Mouse (Mus musculus): Measurements from ENCODE around the gene Alk. TPM values are rescaled to one million over a fixed set of nuclear protein-coding genes. Genes with fewer than 3 reads are reported as not detected.

Alk gene
- 0.05 and 0.07 TPM in 2 replicates for polyA plus RNA-seq (2015; fragmentation: Nextera tagmentation; extraction: Ambion mirVana)

GRCm38 (mm10) chr17:72604610-72604980 is at the start of gene Alk:
Alk (minus strand) TSS chr17:72604627.
- peak within 1 kb of the TSS; percentile 57 for H3K4me2 ChIP-seq (ENCODE audit: low read depth, low read length)
- no peak for TF ChIP-seq CTCF (IDR thresholded peaks at IDR 0.05; ENCODE audit: low read depth)
- no peak for TF ChIP-seq EP300 (IDR thresholded peaks at IDR 0.05; ENCODE audit: low read depth)
- ATAC-seq (peak; percentile 82), DNase-seq (peak; percentile 87)
- H3K4me3 ChIP-seq (ENCODE audit: low read depth, low read length), result peak within 1 kb of the TSS; percentile 22
- WGBS (ENCODE audit: insufficient replicate concordance), result under 1% methylated on average over 26 of the region's 32 CpGs
- H3K27me3 ChIP-seq (ENCODE audit: insufficient read depth, low read length), result peaks cover 35% of the 10 kb centered on the region
- no peak within 1 kb of the TSS for H3K27ac ChIP-seq (ENCODE audit: low read depth)
- no peaks in the 10 kb centered on the region for H3K4me1 ChIP-seq (ENCODE audit: insufficient read depth)
- no peaks in the 10 kb centered on the region for H3K36me3 ChIP-seq (replicated peaks; ENCODE audit: insufficient read depth, low read length)
- no peaks in the 10 kb centered on the region for H3K9me3 ChIP-seq (ENCODE audit: low read length)
- H3K9ac ChIP-seq (replicated peaks), result no peak within 1 kb of the TSS

GRCm38 (mm10) chr17:72652801-72653200 is 48.4 kb upstream of the Alk start:
- Histone ChIP-seq H3K36me3 (replicated peaks; ENCODE audit: insufficient read depth, low read length) (no peaks in the 10 kb centered on the region), H3K27ac (ENCODE audit: low read depth) (no peak overlapping the region), H3K9ac (replicated peaks) (no peak overlapping the region), H3K4me1 (ENCODE audit: insufficient read depth) (no peaks in the 10 kb centered on the region), H3K9me3 (ENCODE audit: low read length) (no peaks in the 10 kb centered on the region), H3K4me2 (ENCODE audit: low read depth, low read length) (no peak overlapping the region), H3K27me3 (ENCODE audit: insufficient read depth, low read length) (no peaks in the 10 kb centered on the region), H3K4me3 (ENCODE audit: low read depth, low read length) (no peak overlapping the region)
- DNase-seq (no peak), ATAC-seq (no peak)
- 44% methylated on average over 1 of the region's 1 CpGs for WGBS (ENCODE audit: insufficient replicate concordance)
- TF ChIP-seq CTCF (IDR thresholded peaks at IDR 0.05; ENCODE audit: low read depth) (no peak), EP300 (IDR thresholded peaks at IDR 0.05; ENCODE audit: low read depth) (no peak)

- ATAC-seq (no peak), DNase-seq (no peak)
- 57% methylated on average over 6 of the region's 6 CpGs for WGBS (ENCODE audit: insufficient replicate concordance)
- Histone ChIP-seq H3K36me3 (replicated peaks; ENCODE audit: insufficient read depth, low read length) (no peaks in the 10 kb centered on the region), H3K4me1 (ENCODE audit: insufficient read depth) (no peaks in the 10 kb centered on the region), H3K4me2 (ENCODE audit: low read depth, low read length) (no peak overlapping the region), H3K27me3 (ENCODE audit: insufficient read depth, low read length) (no peaks in the 10 kb centered on the region), H3K4me3 (ENCODE audit: low read depth, low read length) (no peak overlapping the region), H3K27ac (ENCODE audit: low read depth) (no peak overlapping the region), H3K9me3 (ENCODE audit: low read length) (no peaks in the 10 kb centered on the region), H3K9ac (replicated peaks) (no peak overlapping the region)
- TF ChIP-seq EP300 (IDR thresholded peaks at IDR 0.05; ENCODE audit: low read depth) (no peak), CTCF (IDR thresholded peaks at IDR 0.05; ENCODE audit: low read depth) (no peak)
Measured at GRCm38 (mm10) chr17:72648607-72649217, 44.3 kb upstream of the Alk start.

GRCm38 (mm10) chr17:72646167-72646566 is 41.7 kb upstream of the Alk start:
- TF ChIP-seq CTCF (IDR thresholded peaks at IDR 0.05; ENCODE audit: low read depth), result no peak
- TF ChIP-seq EP300 (IDR thresholded peaks at IDR 0.05; ENCODE audit: low read depth), result no peak
- DNase-seq, result no peak
- no peaks in the 10 kb centered on the region for H3K27me3 ChIP-seq (ENCODE audit: insufficient read depth, low read length)
- no peaks in the 10 kb centered on the region for H3K4me1 ChIP-seq (ENCODE audit: insufficient read depth)
- H3K36me3 ChIP-seq (replicated peaks; ENCODE audit: insufficient read depth, low read length), result no peaks in the 10 kb centered on the region
- no peak overlapping the region for H3K27ac ChIP-seq (ENCODE audit: low read depth)
- no peak overlapping the region for H3K4me3 ChIP-seq (ENCODE audit: low read depth, low read length)
- H3K9ac ChIP-seq (replicated peaks), result no peak overlapping the region
- H3K4me2 ChIP-seq (ENCODE audit: low read depth, low read length), result no peak overlapping the region
- 69% methylated on average over 5 of the region's 5 CpGs for WGBS (ENCODE audit: insufficient replicate concordance)
- no peaks in the 10 kb centered on the region for H3K9me3 ChIP-seq (ENCODE audit: low read length)
- ATAC-seq, result no peak

- WGBS (ENCODE audit: insufficient replicate concordance), result 52% methylated on average over 4 of the region's 4 CpGs
- no peak overlapping the region for H3K4me2 ChIP-seq (ENCODE audit: low read depth, low read length)
Measured at GRCm38 (mm10) chr17:72640095-72640494, 35.7 kb upstream of the Alk start.

GRCm38 (mm10) chr17:72639400-72639799 is 35.0 kb upstream of the Alk start:
- no peaks in the 10 kb centered on the region for H3K4me1 ChIP-seq (ENCODE audit: insufficient read depth)
- 75% methylated on average over 7 of the region's 7 CpGs for WGBS (ENCODE audit: insufficient replicate concordance)
- H3K4me2 ChIP-seq (ENCODE audit: low read depth, low read length), result no peak overlapping the region
- no peak for ATAC-seq
- H3K27ac ChIP-seq (ENCODE audit: low read depth), result no peak overlapping the region
- no peak overlapping the region for H3K4me3 ChIP-seq (ENCODE audit: low read depth, low read length)
- no peak for TF ChIP-seq CTCF (IDR thresholded peaks at IDR 0.05; ENCODE audit: low read depth)
- H3K27me3 ChIP-seq (ENCODE audit: insufficient read depth, low read length), result no peaks in the 10 kb centered on the region
- DNase-seq, result no peak
- no peaks in the 10 kb centered on the region for H3K36me3 ChIP-seq (replicated peaks; ENCODE audit: insufficient read depth, low read length)
- no peaks in the 10 kb centered on the region for H3K9me3 ChIP-seq (ENCODE audit: low read length)
- no peak overlapping the region for H3K9ac ChIP-seq (replicated peaks)

More at GRCm38 (mm10) chr17:72640095-72640494, 35.7 kb upstream of the Alk start:
- no peak overlapping the region for H3K27ac ChIP-seq (ENCODE audit: low read depth)
- H3K27me3 ChIP-seq (ENCODE audit: insufficient read depth, low read length), result no peaks in the 10 kb centered on the region
- no peak overlapping the region for H3K4me3 ChIP-seq (ENCODE audit: low read depth, low read length)
- TF ChIP-seq CTCF (IDR thresholded peaks at IDR 0.05; ENCODE audit: low read depth) (no peak), EP300 (IDR thresholded peaks at IDR 0.05; ENCODE audit: low read depth) (no peak)
- ATAC-seq (no peak), DNase-seq (no peak)
- no peaks in the 10 kb centered on the region for H3K9me3 ChIP-seq (ENCODE audit: low read length)
- no peaks in the 10 kb centered on the region for H3K36me3 ChIP-seq (replicated peaks; ENCODE audit: insufficient read depth, low read length)
- no peak overlapping the region for H3K9ac ChIP-seq (replicated peaks)
- H3K4me1 ChIP-seq (ENCODE audit: insufficient read depth), result no peaks in the 10 kb centered on the region

All from liver, postnatal 0 days (tissue).